Mouse (Mus musculus): ENCODE measurements around the gene Cyp11a1. TPM values are rescaled to one million over a fixed set of nuclear protein-coding genes. Genes with fewer than 3 reads are reported as not detected.

Gene Cyp11a1
- total RNA-seq, 1 experiment = 3.0 TPM

- in situ Hi-C loops (cut with MboI; ENCODE audit: low sequenced_read_pairs in 2 of 2, unreplicated experiment in 2 of 2) = no loop called here
- Histone ChIP-seq H3K36me3 (ENCODE audit: control insufficient read depth, insufficient read depth, low read length, poor library complexity, severe bottlenecking) (no peaks in the 10 kb centered on the region), H3K4me3 (ENCODE audit: insufficient read depth in 1 of 2, low read depth in 1 of 2, low read length in 2 of 2, poor library complexity in 1 of 2, severe bottlenecking in 1 of 2) (no peak overlapping the region), H3K9ac (ENCODE audit: insufficient read depth, low read depth, low read length, poor library complexity, severe bottlenecking) (no peak overlapping the region), H3K9me3 (ENCODE audit: control insufficient read depth, insufficient read depth, low read depth, low read length) (no peaks in the 10 kb centered on the region), H3K27ac (ENCODE audit: insufficient read depth, low read depth, low read length, poor library complexity, severe bottlenecking) (no peak overlapping the region), H3K4me1 (ENCODE audit: control insufficient read depth in 2 of 2, insufficient read depth in 2 of 2, low read length in 2 of 2, poor library complexity in 1 of 2) (no peaks in the 10 kb centered on the region)
- DNase-seq (ENCODE audit: low read depth, low spot score) = no peak
- no peak for TF ChIP-seq HCFC1 (IDR thresholded peaks at IDR 0.05; ENCODE audit: borderline replicate concordance, insufficient read depth, low read length)
- TF ChIP-seq CHD2 (IDR thresholded peaks at IDR 0.05; ENCODE audit: low read depth, low read length) = no peak
- TF ChIP-seq ZNF384 (IDR thresholded peaks at IDR 0.05; ENCODE audit: low read depth, low read length) = no peak
- TF ChIP-seq MAFK (IDR thresholded peaks at IDR 0.05; ENCODE audit: insufficient read depth, low read depth, low read length) = no peak
- TF ChIP-seq ZC3H11A (IDR thresholded peaks at IDR 0.05; ENCODE audit: borderline replicate concordance, low read depth, low read length) = no peak
Measured at GRCm38 (mm10) chr9:58027426-58028180, 21.4 kb downstream of the Cyp11a1 start.

DNA sequence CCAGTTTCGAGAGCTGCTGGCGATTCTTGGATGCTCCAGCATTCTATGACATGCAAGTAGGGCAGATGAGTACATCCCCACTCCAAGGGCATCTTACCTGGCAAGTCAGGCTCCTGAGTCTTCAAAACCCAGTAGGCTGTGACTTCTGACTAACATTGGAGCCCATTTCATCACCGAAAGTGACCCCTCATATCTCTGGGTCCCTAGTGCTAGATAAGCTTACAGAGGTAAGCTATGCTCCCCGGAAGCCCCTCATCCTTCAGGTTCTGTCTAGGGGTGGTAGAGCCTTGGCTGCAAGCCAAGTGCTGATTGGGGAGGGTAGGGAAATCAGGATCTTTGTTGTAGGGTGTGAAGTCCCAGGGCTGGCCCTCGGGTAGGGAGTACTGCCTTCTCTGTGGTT, 22.6 kb downstream of the Cyp11a1 start:
- TF ChIP-seq MAFK (IDR thresholded peaks at IDR 0.05; ENCODE audit: insufficient read depth, low read depth, low read length) (no peak), CHD2 (IDR thresholded peaks at IDR 0.05; ENCODE audit: low read depth, low read length) (no peak), ZC3H11A (IDR thresholded peaks at IDR 0.05; ENCODE audit: borderline replicate concordance, low read depth, low read length) (no peak), ZNF384 (IDR thresholded peaks at IDR 0.05; ENCODE audit: low read depth, low read length) (no peak), HCFC1 (IDR thresholded peaks at IDR 0.05; ENCODE audit: borderline replicate concordance, insufficient read depth, low read length) (no peak)
- H3K9ac ChIP-seq (ENCODE audit: insufficient read depth, low read depth, low read length, poor library complexity, severe bottlenecking) = no peak overlapping the region
- in situ Hi-C loops (cut with MboI; ENCODE audit: low sequenced_read_pairs in 2 of 2, unreplicated experiment in 2 of 2) = no loop called here
- H3K36me3 ChIP-seq (ENCODE audit: control insufficient read depth, insufficient read depth, low read length, poor library complexity, severe bottlenecking) = no peaks in the 10 kb centered on the region
- H3K4me3 ChIP-seq (ENCODE audit: insufficient read depth in 1 of 2, low read depth in 1 of 2, low read length in 2 of 2, poor library complexity in 1 of 2, severe bottlenecking in 1 of 2) = no peak overlapping the region
- no peak overlapping the region for H3K27ac ChIP-seq (ENCODE audit: insufficient read depth, low read depth, low read length, poor library complexity, severe bottlenecking)
- no peaks in the 10 kb centered on the region for H3K9me3 ChIP-seq (ENCODE audit: control insufficient read depth, insufficient read depth, low read depth, low read length)
- DNase-seq (ENCODE audit: low read depth, low spot score) = no peak
- H3K4me1 ChIP-seq (ENCODE audit: control insufficient read depth in 2 of 2, insufficient read depth in 2 of 2, low read length in 2 of 2, poor library complexity in 1 of 2) = no peaks in the 10 kb centered on the region

DNA sequence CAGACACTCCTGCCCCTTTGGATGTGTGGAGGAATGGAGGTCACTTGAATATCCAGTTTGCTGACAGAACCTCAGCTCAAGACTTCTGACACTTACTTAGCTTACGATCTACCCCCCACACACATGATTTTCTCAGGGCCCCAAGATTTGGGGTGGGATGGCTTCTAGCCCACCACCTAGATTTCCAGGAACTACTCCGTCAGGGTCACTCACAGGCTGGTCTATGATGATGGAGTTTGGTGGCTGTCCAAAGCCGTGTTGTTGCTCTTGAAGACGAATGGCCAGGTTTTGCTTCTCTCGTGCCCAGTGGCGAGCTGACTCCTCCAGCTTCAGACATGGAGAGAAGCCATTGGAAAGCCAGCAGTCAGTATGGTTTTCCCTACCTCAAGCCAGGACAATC, 23.4 kb downstream of the Cyp11a1 start:
- TF ChIP-seq ZNF384 (IDR thresholded peaks at IDR 0.05; ENCODE audit: low read depth, low read length) (no peak), HCFC1 (IDR thresholded peaks at IDR 0.05; ENCODE audit: borderline replicate concordance, insufficient read depth, low read length) (no peak), ZC3H11A (IDR thresholded peaks at IDR 0.05; ENCODE audit: borderline replicate concordance, low read depth, low read length) (no peak), CHD2 (IDR thresholded peaks at IDR 0.05; ENCODE audit: low read depth, low read length) (no peak), MAFK (IDR thresholded peaks at IDR 0.05; ENCODE audit: insufficient read depth, low read depth, low read length) (no peak)
- in situ Hi-C loops (cut with MboI; ENCODE audit: low sequenced_read_pairs in 2 of 2, unreplicated experiment in 2 of 2) = no loop called here
- Histone ChIP-seq H3K27ac (ENCODE audit: insufficient read depth, low read depth, low read length, poor library complexity, severe bottlenecking) (no peak overlapping the region), H3K9ac (ENCODE audit: insufficient read depth, low read depth, low read length, poor library complexity, severe bottlenecking) (no peak overlapping the region), H3K4me1 (ENCODE audit: control insufficient read depth in 2 of 2, insufficient read depth in 2 of 2, low read length in 2 of 2, poor library complexity in 1 of 2) (no peaks in the 10 kb centered on the region), H3K4me3 (ENCODE audit: insufficient read depth in 1 of 2, low read depth in 1 of 2, low read length in 2 of 2, poor library complexity in 1 of 2, severe bottlenecking in 1 of 2) (no peak overlapping the region), H3K9me3 (ENCODE audit: control insufficient read depth, insufficient read depth, low read depth, low read length) (no peaks in the 10 kb centered on the region), H3K36me3 (ENCODE audit: control insufficient read depth, insufficient read depth, low read length, poor library complexity, severe bottlenecking) (no peaks in the 10 kb centered on the region)
- no peak for DNase-seq (ENCODE audit: low read depth, low spot score)

GRCm38 (mm10) chr9:58031895-58032294, 25.7 kb downstream of the Cyp11a1 start:
- in situ Hi-C loops (cut with MboI; ENCODE audit: low sequenced_read_pairs in 2 of 2, unreplicated experiment in 2 of 2) = no loop called here
- TF ChIP-seq ZC3H11A (IDR thresholded peaks at IDR 0.05; ENCODE audit: borderline replicate concordance, low read depth, low read length) = no peak
- TF ChIP-seq ZNF384 (IDR thresholded peaks at IDR 0.05; ENCODE audit: low read depth, low read length) = no peak
- no peak for TF ChIP-seq MAFK (IDR thresholded peaks at IDR 0.05; ENCODE audit: insufficient read depth, low read depth, low read length)
- no peak for TF ChIP-seq CHD2 (IDR thresholded peaks at IDR 0.05; ENCODE audit: low read depth, low read length)
- TF ChIP-seq HCFC1 (IDR thresholded peaks at IDR 0.05; ENCODE audit: borderline replicate concordance, insufficient read depth, low read length) = no peak
- no peak for DNase-seq (ENCODE audit: low read depth, low spot score)
- Histone ChIP-seq H3K9ac (ENCODE audit: insufficient read depth, low read depth, low read length, poor library complexity, severe bottlenecking) (no peak overlapping the region), H3K27ac (ENCODE audit: insufficient read depth, low read depth, low read length, poor library complexity, severe bottlenecking) (no peak overlapping the region), H3K4me1 (ENCODE audit: control insufficient read depth in 2 of 2, insufficient read depth in 2 of 2, low read length in 2 of 2, poor library complexity in 1 of 2) (no peaks in the 10 kb centered on the region), H3K9me3 (ENCODE audit: control insufficient read depth, insufficient read depth, low read depth, low read length) (no peaks in the 10 kb centered on the region), H3K4me3 (ENCODE audit: insufficient read depth in 1 of 2, low read depth in 1 of 2, low read length in 2 of 2, poor library complexity in 1 of 2, severe bottlenecking in 1 of 2) (no peak overlapping the region), H3K36me3 (ENCODE audit: control insufficient read depth, insufficient read depth, low read length, poor library complexity, severe bottlenecking) (no peaks in the 10 kb centered on the region)

Data from ES-E14 (cell line).